Mouse (Mus musculus): Measurements from ENCODE around the gene Kcnip1. TPM values are rescaled to one million over a fixed set of nuclear protein-coding genes. Genes with fewer than 3 reads are reported as not detected.
A peak's percentile ranks its signal among the peaks of the same experiment; 100 is the strongest.

Kcnip1 gene
- total and polyA plus RNA-seq, 2 experiments from 2014 or later, result 0.05 TPM; not detected in 1

DNA sequence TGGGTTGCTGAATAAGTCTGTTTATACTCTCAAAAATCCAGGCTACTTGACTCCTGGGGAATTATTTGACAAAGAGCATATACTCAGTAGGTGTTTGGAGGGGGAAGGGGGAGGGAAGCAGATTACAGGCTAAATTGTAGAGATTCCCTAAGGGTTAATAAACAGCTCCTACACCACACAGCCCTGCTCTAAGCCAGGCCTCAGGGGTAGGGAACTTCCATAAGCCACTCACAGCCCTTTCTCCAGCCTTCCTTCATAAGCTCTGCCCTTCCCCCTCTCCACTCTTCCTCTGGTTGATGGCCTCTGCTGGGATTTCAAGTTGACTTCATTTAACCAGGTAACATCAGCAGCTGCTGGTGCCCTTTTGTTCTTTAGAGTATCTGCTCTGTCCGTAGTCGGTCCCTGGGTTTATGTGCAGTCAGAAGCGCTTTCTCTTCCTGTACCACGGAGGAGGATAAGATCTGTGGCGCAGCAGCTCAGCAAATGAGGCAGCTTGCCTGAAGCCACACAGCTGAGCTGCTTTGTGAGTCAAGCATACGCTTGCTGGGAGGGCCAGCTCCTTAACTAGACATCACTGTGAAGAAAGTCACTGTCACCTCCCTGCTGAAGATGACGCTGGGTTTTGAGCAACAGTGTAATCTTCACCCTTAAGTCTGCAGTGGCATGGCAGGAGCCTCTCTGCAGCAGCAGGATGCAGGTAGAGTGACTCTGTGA is 54.2 kb downstream of the Kcnip1 start:
- Histone ChIP-seq H3K36me3 (replicated peaks; ENCODE audit: control insufficient read depth, insufficient read depth, low read length) (no peaks in the 10 kb centered on the region), H3K27me3 (ENCODE audit: control insufficient read depth, insufficient read depth, low read length) (no peaks in the 10 kb centered on the region), H3K9me3 (replicated peaks; ENCODE audit: control insufficient read depth, low read length) (no peaks in the 10 kb centered on the region), H3K27ac (ENCODE audit: low read depth) (no peak overlapping the region; the same call in 1 of the 2 replicates), H3K4me2 (ENCODE audit: low read depth, low read length) (no peak overlapping the region), H3K4me1 (ENCODE audit: control insufficient read depth, insufficient read depth) (no peaks in the 10 kb centered on the region), H3K4me3 (ENCODE audit: low read depth, low read length) (no peak overlapping the region), H3K9ac (replicated peaks; ENCODE audit: low read depth, low read length) (no peak overlapping the region)
- no peak for DNase-seq (ENCODE audit: low spot score)
- WGBS, result 46% methylated on average over 7 of the region's 7 CpGs
- no peak for TF ChIP-seq CTCF (IDR thresholded peaks at IDR 0.05; ENCODE audit: low read depth)
- TF ChIP-seq EP300 (IDR thresholded peaks at IDR 0.05; ENCODE audit: low read depth), result no peak
- no peak for ATAC-seq (ENCODE audit: insufficient read depth, low read depth)

DNA sequence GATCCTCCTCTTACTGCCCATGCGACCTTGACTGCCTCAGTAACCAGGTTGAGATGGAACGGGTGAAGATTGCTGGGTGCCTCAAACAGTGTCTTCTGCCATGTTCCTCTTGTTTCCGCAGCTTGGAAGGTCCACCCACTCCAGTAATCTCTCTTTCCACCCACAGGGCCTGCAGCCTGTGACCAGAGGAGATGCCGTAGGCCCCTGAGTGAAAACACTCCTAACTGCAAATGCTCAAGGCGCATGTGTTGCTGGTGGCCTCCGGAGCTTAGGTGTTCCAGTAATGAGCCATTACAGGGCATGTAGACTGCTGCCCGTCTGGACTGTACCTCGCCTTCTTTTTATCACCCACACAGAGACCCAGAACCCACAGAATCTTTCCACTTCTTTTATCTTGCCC is 55.3 kb downstream of the Kcnip1 start:
- TF ChIP-seq EP300 (IDR thresholded peaks at IDR 0.05; ENCODE audit: low read depth) (no peak), CTCF (IDR thresholded peaks at IDR 0.05; ENCODE audit: low read depth) (no peak)

DNA sequence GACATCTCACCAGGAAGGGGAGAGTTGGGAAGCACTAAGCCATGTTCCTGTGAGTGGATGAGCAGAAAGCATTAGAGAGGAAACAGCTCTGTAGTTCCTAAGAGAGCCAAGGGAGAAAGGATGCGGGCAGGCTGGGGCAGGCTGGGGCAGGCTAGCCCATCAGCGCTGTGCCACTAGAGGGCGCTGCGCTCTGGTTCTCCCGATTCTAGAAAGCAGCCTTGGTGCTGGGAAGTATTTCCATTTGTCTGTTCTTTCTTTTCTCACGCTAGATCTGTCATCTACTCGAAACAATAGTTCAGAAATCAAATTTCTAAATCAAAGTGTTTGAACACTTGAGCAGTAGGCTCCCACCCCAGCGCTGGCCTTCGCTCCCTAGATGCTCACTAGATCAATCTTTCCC is 58.7 kb downstream of the Kcnip1 start:
- Histone ChIP-seq H3K4me1 (ENCODE audit: control insufficient read depth, insufficient read depth) (0 out of 2 replicates have a peak, but pooled peaks cover 6% of the 10 kb centered on the region), H3K4me2 (ENCODE audit: low read depth, low read length) (no peak overlapping the region), H3K27ac (ENCODE audit: low read depth) (no peak overlapping the region), H3K9ac (replicated peaks; ENCODE audit: low read depth, low read length) (no peak overlapping the region), H3K4me3 (ENCODE audit: low read depth, low read length) (no peak overlapping the region), H3K27me3 (ENCODE audit: control insufficient read depth, insufficient read depth, low read length) (0 out of 2 replicates have a peak, but pooled peaks cover 3% of the 10 kb centered on the region), H3K36me3 (replicated peaks; ENCODE audit: control insufficient read depth, insufficient read depth, low read length) (no peaks in the 10 kb centered on the region), H3K9me3 (replicated peaks; ENCODE audit: control insufficient read depth, low read length) (no peaks in the 10 kb centered on the region)
- DNase-seq (ENCODE audit: low spot score) (no peak), ATAC-seq (ENCODE audit: insufficient read depth, low read depth) (no peak)
- 51% methylated on average over 9 of the region's 9 CpGs for WGBS
- TF ChIP-seq CTCF (IDR thresholded peaks at IDR 0.05; ENCODE audit: low read depth), result no peak
- TF ChIP-seq EP300 (IDR thresholded peaks at IDR 0.05; ENCODE audit: low read depth), result no peak

More for the DNA sequence above, 55.3 kb downstream of the Kcnip1 start:
- no peaks in the 10 kb centered on the region for H3K36me3 ChIP-seq (replicated peaks; ENCODE audit: control insufficient read depth, insufficient read depth, low read length)
- no peak overlapping the region for H3K4me3 ChIP-seq (ENCODE audit: low read depth, low read length)
- no peaks in the 10 kb centered on the region for H3K9me3 ChIP-seq (replicated peaks; ENCODE audit: control insufficient read depth, low read length)
- H3K9ac ChIP-seq (replicated peaks; ENCODE audit: low read depth, low read length), result no peak overlapping the region
- DNase-seq (ENCODE audit: low spot score), result no peak
- H3K27ac ChIP-seq (ENCODE audit: low read depth), result no peak overlapping the region
- no peak for ATAC-seq (ENCODE audit: insufficient read depth, low read depth)
- no peaks in the 10 kb centered on the region for H3K27me3 ChIP-seq (ENCODE audit: control insufficient read depth, insufficient read depth, low read length)
- WGBS, result 82% methylated on average over 8 of the region's 8 CpGs
- no peak overlapping the region for H3K4me2 ChIP-seq (ENCODE audit: low read depth, low read length)
- H3K4me1 ChIP-seq (ENCODE audit: control insufficient read depth, insufficient read depth), result no peaks in the 10 kb centered on the region

DNA sequence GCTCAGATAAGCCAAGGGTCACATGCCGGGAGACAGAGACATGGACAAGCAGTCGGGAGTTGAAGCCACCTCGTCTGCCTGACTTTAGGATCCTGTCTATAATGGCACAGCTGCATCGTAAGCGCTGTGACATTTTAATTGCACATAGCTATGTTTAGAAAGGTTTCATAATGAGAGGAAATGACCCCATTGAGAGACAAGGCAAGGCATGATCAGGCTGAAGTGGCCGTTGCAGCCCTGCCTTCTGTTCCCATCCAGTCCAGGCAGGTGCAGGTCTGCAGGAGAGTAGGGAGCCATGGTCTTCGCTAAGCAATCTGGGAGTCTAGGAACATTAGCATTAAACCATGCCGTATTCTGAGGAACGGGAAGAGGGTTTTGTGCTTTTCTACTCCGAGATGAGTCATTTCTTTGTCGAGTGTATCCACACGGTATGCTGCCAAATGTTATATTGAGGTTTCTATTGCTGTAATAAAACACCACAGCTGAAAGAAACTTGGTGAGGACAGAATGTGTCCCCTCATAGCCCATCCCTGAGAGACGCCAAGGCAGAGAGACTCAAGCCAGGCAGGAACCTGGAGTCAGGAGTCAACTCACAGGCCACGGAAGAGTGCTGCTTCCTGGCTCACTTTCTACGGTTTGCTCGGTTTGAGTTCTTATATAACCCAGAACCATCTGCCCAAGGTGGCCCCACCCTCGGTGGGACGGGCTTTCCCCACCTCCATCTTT is 60.4 kb downstream of the Kcnip1 start:
- 53% methylated on average over 18 of the region's 18 CpGs for WGBS
- ATAC-seq (ENCODE audit: insufficient read depth, low read depth) (no peak; the same call in 1 of the 2 replicates), DNase-seq (ENCODE audit: low spot score) (no peak)
- no peak for TF ChIP-seq EP300 (IDR thresholded peaks at IDR 0.05; ENCODE audit: low read depth)
- TF ChIP-seq CTCF (IDR thresholded peaks at IDR 0.05; ENCODE audit: low read depth), result no peak
- H3K4me3 ChIP-seq (ENCODE audit: low read depth, low read length), result no peak overlapping the region; the same call in 1 of the 2 replicates
- 0 out of 2 replicates have a peak overlapping the region, but pooled peaks have one; percentile 13 for H3K9ac ChIP-seq (replicated peaks; ENCODE audit: low read depth, low read length)
- no peaks in the 10 kb centered on the region for H3K36me3 ChIP-seq (replicated peaks; ENCODE audit: control insufficient read depth, insufficient read depth, low read length)
- peak overlapping the region; percentile 33 for H3K4me2 ChIP-seq (ENCODE audit: low read depth, low read length)
- peaks cover 11% of the 10 kb centered on the region; the same call in 1 of the 2 replicates for H3K27me3 ChIP-seq (ENCODE audit: control insufficient read depth, insufficient read depth, low read length)
- 0 out of 2 replicates have a peak, but pooled peaks cover 6% of the 10 kb centered on the region for H3K4me1 ChIP-seq (ENCODE audit: control insufficient read depth, insufficient read depth)
- H3K27ac ChIP-seq (ENCODE audit: low read depth), result no peak overlapping the region
- H3K9me3 ChIP-seq (replicated peaks; ENCODE audit: control insufficient read depth, low read length), result no peaks in the 10 kb centered on the region

DNA sequence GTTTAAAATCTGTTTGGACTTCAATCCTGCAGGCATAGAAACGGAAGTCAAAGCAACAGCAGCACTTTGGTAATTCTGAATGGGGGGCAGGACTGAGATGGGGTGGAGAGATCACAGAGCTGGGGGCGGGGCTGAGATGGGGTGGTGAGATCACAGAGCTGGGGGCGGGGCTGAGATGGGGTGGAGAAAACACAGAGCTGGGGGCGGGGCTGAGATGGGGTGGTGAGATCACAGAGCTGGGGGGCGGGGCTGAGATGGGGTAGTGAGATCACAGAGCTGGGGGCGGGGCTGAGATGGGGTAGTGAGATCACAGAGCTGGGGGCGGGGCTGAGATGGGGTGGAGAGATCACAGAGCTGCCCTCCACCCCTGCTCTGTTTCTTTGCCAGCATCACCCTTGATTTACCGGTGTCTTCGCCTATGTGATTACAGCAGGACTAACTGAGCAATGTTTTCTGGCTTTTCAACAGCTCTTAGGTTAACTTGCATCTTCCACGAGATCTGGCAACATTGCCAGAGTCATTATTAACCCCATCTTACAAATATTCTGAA is 61.0 kb downstream of the Kcnip1 start:
- Histone ChIP-seq H3K4me1 (ENCODE audit: control insufficient read depth, insufficient read depth) (0 out of 2 replicates have a peak, but pooled peaks cover 6% of the 10 kb centered on the region), H3K36me3 (replicated peaks; ENCODE audit: control insufficient read depth, insufficient read depth, low read length) (no peaks in the 10 kb centered on the region), H3K4me2 (ENCODE audit: low read depth, low read length) (peak overlapping the region; percentile 33), H3K27me3 (ENCODE audit: control insufficient read depth, insufficient read depth, low read length) (peaks cover 11% of the 10 kb centered on the region; the same call in 1 of the 2 replicates), H3K9me3 (replicated peaks; ENCODE audit: control insufficient read depth, low read length) (no peaks in the 10 kb centered on the region), H3K27ac (ENCODE audit: low read depth) (no peak overlapping the region), H3K9ac (replicated peaks; ENCODE audit: low read depth, low read length) (no peak overlapping the region), H3K4me3 (ENCODE audit: low read depth, low read length) (no peak overlapping the region; the same call in 1 of the 2 replicates)
- DNase-seq (ENCODE audit: low spot score) (no peak), ATAC-seq (ENCODE audit: insufficient read depth, low read depth) (no peak)
- WGBS, result 13% methylated on average over 8 of the region's 10 CpGs
- no peak for TF ChIP-seq EP300 (IDR thresholded peaks at IDR 0.05; ENCODE audit: low read depth)
- no peak for TF ChIP-seq CTCF (IDR thresholded peaks at IDR 0.05; ENCODE audit: low read depth)
